In the genomic region with DNA sequence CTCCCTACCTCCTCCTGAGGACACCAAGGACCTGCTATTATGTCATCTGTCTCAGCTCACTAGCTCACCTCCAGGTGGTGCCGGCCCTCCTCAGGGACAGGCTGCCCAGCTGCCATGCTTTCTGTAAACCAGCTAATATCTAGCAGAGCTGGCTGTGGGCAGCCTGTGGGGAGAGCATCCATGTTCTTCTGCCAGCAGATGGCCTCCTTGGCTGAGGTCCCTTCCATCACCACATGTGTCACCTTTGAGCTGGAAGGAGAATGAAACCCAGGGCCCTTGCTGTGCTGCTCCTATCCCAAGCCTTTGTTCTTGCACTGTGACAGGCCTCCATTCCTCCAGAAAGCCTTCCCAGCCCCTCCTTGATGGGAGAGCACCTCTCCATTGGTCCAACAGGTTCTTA, we compare ENCODE assay signal across 9 mouse cellular contexts. TPM values are rescaled to one million over a fixed set of nuclear protein-coding genes. Genes with fewer than 3 reads are reported as not detected.
DNase-seq lines count a peak whose midpoint lies in the region; TF ChIP-seq lines count a peak whose summit lies in the region.
"Had no signal": no experiment of that assay in that cellular context is flagged by ENCODE, and none has a peak within 500 bp of the region (broad histone marks: within the 10 kb centered on the region; RNA-seq: fewer than 3 reads in every experiment).

No protein-coding gene starts in this region.

- no peaks in the 10 kb centered on the region for H3K27me3 ChIP-seq in small intestine, adult 2 months (ENCODE audit: control insufficient read depth, insufficient read depth, low read length)
- H3K27me3 ChIP-seq: hindbrain, embryonic 15.5 days had no signal

- H3K4me3 ChIP-seq in gastrocnemius, adult 2 months, result no peak overlapping the region
- H3K4me3 ChIP-seq in small intestine, adult 2 months (ENCODE audit: low read depth, low read length), result no peak overlapping the region

- peaks cover 2% of the 10 kb centered on the region; the same call in 1 of the 2 replicates for H3K4me1 ChIP-seq in small intestine, adult 2 months (ENCODE audit: control insufficient read depth, insufficient read depth, insufficient read length, low read length)

- 77% methylated on average over 1 of the region's 1 CpGs for WGBS in small intestine, adult 2 months

- H3K36me3 ChIP-seq in small intestine, adult 2 months (ENCODE audit: control insufficient read depth, insufficient read depth, low read length), result peaks cover 39% of the 10 kb centered on the region
- H3K36me3 ChIP-seq: hindbrain, embryonic 15.5 days had no signal

- TF ChIP-seq POLR2A in small intestine, adult 2 months (IDR thresholded peaks at IDR 0.05; ENCODE audit: low read depth, low read length), result no peak

- intact Hi-C loops in gastrocnemius, adult 2 months (cut with DNase I), result loop anchor here (2.0 kb wide), 1 partner anchor 33 kb away; a partner anchor contains a TSS

- peak; percentile 60 for DNase-seq in gastrocnemius, adult 2 months
- no peak for DNase-seq in gastrocnemius, postnatal 4 days (ENCODE audit: low spot score in 2 of 2)
- DNase-seq in lung, postnatal 36 days, result peak; percentile 14
- no peak for DNase-seq in lung, postnatal 14 days
- peak; percentile 54 for DNase-seq in cerebellum, adult 9-11 months
- no peak for DNase-seq in layer of hippocampus, adult 9-10 months (ENCODE audit: low spot score)
- DNase-seq in left cerebral cortex, adult 18-20 months (ENCODE audit: low spot score in 2 of 2), result no peak

- TF ChIP-seq CTCF in gastrocnemius, adult 2 months (IDR thresholded peaks at IDR 0.05), result peak; percentile 44
- peak; percentile 26; the same call in 1 of the 2 replicates for TF ChIP-seq CTCF in small intestine, adult 2 months (IDR thresholded peaks at IDR 0.05; ENCODE audit: extremely low read depth, insufficient read length, insufficient replicate concordance, low read depth, low read length)

- H3K27ac ChIP-seq in gastrocnemius, adult 2 months, result peak overlapping the region; percentile 78; the same call in 1 of the 2 replicates
- no peak overlapping the region for H3K27ac ChIP-seq in small intestine, adult 2 months (ENCODE audit: insufficient read depth, low read depth, low read length)
- H3K27ac ChIP-seq: hindbrain, embryonic 15.5 days had no signal

RNA-seq across cellular contexts. Expression of a gene that starts 1.7 kb away (rescaled TPM):
- total RNA-seq in gastrocnemius, adult 2 months (2021), result 1 to 10 TPM; 1.7 to 3.1 TPM
- total RNA-seq in gastrocnemius, postnatal 4 days (2021), result 1 to 10 TPM; 8.4 to 8.9 TPM
- 23.2 and 37.7 TPM in 2 replicates for polyA plus RNA-seq in small intestine, adult 2 months (2012; rRNA removed)
- 10 to 100 TPM in 1 of 2 experiments, 1 to 10 TPM in 1; 8.2 to 11.4 TPM for total RNA-seq in left cerebral cortex, adult 18-20 months (2021)

RNA-seq across cellular contexts. Expression of a gene that starts 25.6 kb away (rescaled TPM):
- total RNA-seq in gastrocnemius, adult 2 months (2021), result 10 to 100 TPM; 52.8 to 72.3 TPM
- total RNA-seq in gastrocnemius, postnatal 4 days (2021), result 10 to 100 TPM; 60.9 to 68.2 TPM
- polyA plus RNA-seq in small intestine, adult 2 months (2012; rRNA removed), result 12.4 and 14.2 TPM in 2 replicates
- 10 to 100 TPM; 21.4 to 23.5 TPM for total RNA-seq in left cerebral cortex, adult 18-20 months (2021)

RNA-seq across cellular contexts. Expression of a gene that starts 32.6 kb away (rescaled TPM):
- total RNA-seq in gastrocnemius, adult 2 months (2021), result 1,000 to 10,000 TPM; 2,835 to 2,943 TPM
- 1,000 to 10,000 TPM; 1,561 to 1,711 TPM for total RNA-seq in gastrocnemius, postnatal 4 days (2021)
- polyA plus RNA-seq in small intestine, adult 2 months (2012; rRNA removed), result 0.35 TPM in 1 of 2 replicates, not detected in the other
- 1 to 10 TPM; 6.2 to 7.1 TPM for total RNA-seq in left cerebral cortex, adult 18-20 months (2021)

RNA-seq across cellular contexts. Expression of a gene that starts 42.0 kb away (rescaled TPM):
- 10 to 100 TPM; 39.7 to 48.5 TPM for total RNA-seq in gastrocnemius, adult 2 months (2021)
- total RNA-seq in gastrocnemius, postnatal 4 days (2021), result 10 to 100 TPM; 54.1 to 61.3 TPM
- polyA plus RNA-seq in small intestine, adult 2 months (2012; rRNA removed), result 132 and 133 TPM in 2 replicates
- total RNA-seq in left cerebral cortex, adult 18-20 months (2021), result 10 to 100 TPM; 27.1 to 29.0 TPM

RNA-seq across cellular contexts. Expression of a gene that starts 47.8 kb away (rescaled TPM):
- total RNA-seq in gastrocnemius, adult 2 months (2021), result 10 to 100 TPM; 10.7 to 14.0 TPM
- total RNA-seq in gastrocnemius, postnatal 4 days (2021), result 10 to 100 TPM; 35.0 to 39.3 TPM
- 60.0 and 109 TPM in 2 replicates for polyA plus RNA-seq in small intestine, adult 2 months (2012; rRNA removed)
- total RNA-seq in left cerebral cortex, adult 18-20 months (2021), result 10 to 100 TPM; 69.0 to 70.5 TPM

Comparison
In these comparisons a context has a peak if more than half of its experiments do, and no peak if none do; other contexts are left out.
1. DNase-seq: peak in gastrocnemius, adult 2 months (single experiment), lung, postnatal 36 days (single experiment) and cerebellum, adult 9-11 months (single experiment); none in gastrocnemius, postnatal 4 days (0 of 2), lung, postnatal 14 days (single experiment), layer of hippocampus, adult 9-10 months (single experiment) and left cerebral cortex, adult 18-20 months (0 of 2).
2. RNA of a gene that starts 32.6 kb away (total RNA-seq): 2,835 to 2,943 TPM in gastrocnemius, adult 2 months and 1,561 to 1,711 TPM in gastrocnemius, postnatal 4 days; 6.2 to 7.1 TPM in left cerebral cortex, adult 18-20 months; every median in the first group is over 100 times any median in the second.